Mouse (Mus musculus) testis, adult 2 months (tissue): ENCODE data around the gene Wnt2b. TPM values are rescaled to one million over a fixed set of nuclear protein-coding genes. Genes with fewer than 3 reads are reported as not detected.

ENCODE experiments used
- H3K27ac ChIP-seq: fragments of 200-500 bp; 2 replicates; pipeline ENCODE4 v1.5.1; 2012; ENCODE audit warnings: low read depth, low read length; ENCODE audit not compliant: control insufficient read depth, insufficient read depth
- H3K27me3 ChIP-seq: fragments of 200-500 bp; 2 replicates; pipeline ENCODE4 v1.6.1; 2012; ENCODE audit warnings: mild to moderate bottlenecking, low read length, moderate library complexity; ENCODE audit not compliant: control insufficient read depth, insufficient read depth
- H3K36me3 ChIP-seq: fragments of 200-500 bp; 2 replicates; pipeline ENCODE4 v1.6.1; 2012; ENCODE audit warnings: mild to moderate bottlenecking, low read length; ENCODE audit not compliant: control insufficient read depth, insufficient read depth
- H3K4me1 ChIP-seq: fragments of 200-500 bp; 2 replicates; pipeline ENCODE4 v1.6.1; 2012; ENCODE audit warnings: low read length; ENCODE audit not compliant: control insufficient read depth, insufficient read depth
- H3K4me3 ChIP-seq: fragments of 200-500 bp; 2 replicates; pipeline ENCODE4 v1.5.1; 2012; ENCODE audit warnings: low read depth, mild to moderate bottlenecking, low read length, moderate library complexity, mixed read lengths; ENCODE audit not compliant: control insufficient read depth
- CTCF ChIP-seq: fragments of 200-500 bp; IDR thresholded peaks from 2 replicates; pipeline ENCODE4 v1.5.1; 2012; ENCODE audit warnings: low read depth, mild to moderate bottlenecking, inconsistent platforms, low read length, moderate library complexity; ENCODE audit not compliant: control insufficient read depth, insufficient read depth, insufficient replicate concordance
- POLR2A ChIP-seq: fragments of 200-500 bp; IDR thresholded peaks from 2 replicates; pipeline ENCODE4 v1.6.1; 2012; ENCODE audit warnings: low read depth, mild to moderate bottlenecking, inconsistent platforms, low read length, moderate library complexity; ENCODE audit not compliant: control insufficient read depth
- polyA plus RNA-seq: library from polyadenylated mRNA; depleted of rRNA; stranded (reverse); fragments of >200 nt; gene quantifications from 2 replicates; pipeline ENCODE4 v1.2.3, GENCODE M21; 2012

The Wnt2b gene
- polyA plus RNA-seq, 1 experiment = 1.5 TPM

GRCm38 (mm10) chr3:105001374-105001773 lies 39.7 kb upstream of the Wnt2b start:
- Histone ChIP-seq H3K4me1 (no peaks in the 10 kb centered on the region), H3K27ac (no peak overlapping the region), H3K4me3 (no peak overlapping the region), H3K27me3 (no peaks in the 10 kb centered on the region), H3K36me3 (peaks cover 4% of the 10 kb centered on the region)
- TF ChIP-seq CTCF = no peak
- TF ChIP-seq POLR2A = no peak

GRCm38 (mm10) chr3:105000561-105000960 lies 38.8 kb upstream of the Wnt2b start:
- no peaks in the 10 kb centered on the region for H3K4me1 ChIP-seq
- H3K36me3 ChIP-seq = peaks cover 4% of the 10 kb centered on the region
- H3K27me3 ChIP-seq = no peaks in the 10 kb centered on the region
- H3K4me3 ChIP-seq = no peak overlapping the region
- H3K27ac ChIP-seq = no peak overlapping the region
- no peak for TF ChIP-seq POLR2A
- no peak for TF ChIP-seq CTCF

- Histone ChIP-seq H3K27ac (no peak overlapping the region), H3K4me1 (peaks cover 7% of the 10 kb centered on the region), H3K4me3 (no peak overlapping the region), H3K27me3 (no peaks in the 10 kb centered on the region), H3K36me3 (no peaks in the 10 kb centered on the region)
- TF ChIP-seq POLR2A (no peak), CTCF (no peak)
These were observed 35.8 kb upstream of the Wnt2b start for GRCm38 (mm10) chr3:104997563-104997962.

- H3K36me3 ChIP-seq = no peaks in the 10 kb centered on the region
- H3K4me1 ChIP-seq = peaks cover 8% of the 10 kb centered on the region
- no peak overlapping the region for H3K4me3 ChIP-seq
- no peak for TF ChIP-seq POLR2A
- TF ChIP-seq CTCF = no peak
- no peak overlapping the region for H3K27ac ChIP-seq
- H3K27me3 ChIP-seq = no peaks in the 10 kb centered on the region
These were observed 34.0 kb upstream of the Wnt2b start for GRCm38 (mm10) chr3:104995707-104996106.

DNA sequence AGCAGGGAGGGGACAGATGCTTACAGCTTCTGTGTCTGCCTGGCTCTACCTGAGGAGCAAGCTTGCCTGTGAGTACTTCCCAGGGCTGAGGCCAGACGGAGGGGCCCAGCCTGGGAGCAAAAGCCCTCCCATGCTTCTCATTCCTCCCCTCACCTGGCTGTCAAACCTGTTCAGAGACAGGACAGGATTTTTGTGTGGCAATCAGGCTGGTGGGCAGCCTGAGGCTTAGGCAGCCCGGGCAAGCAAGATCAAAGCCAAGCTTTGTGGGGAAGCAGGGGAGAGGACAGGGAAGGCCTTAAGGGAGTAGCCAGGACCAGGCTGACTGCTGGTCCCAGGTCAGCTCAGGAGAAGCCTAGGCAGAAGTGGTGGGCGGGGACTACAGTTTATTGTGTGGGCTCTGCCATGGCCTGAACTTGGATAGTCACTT lies 32.7 kb upstream of the Wnt2b start:
- TF ChIP-seq POLR2A (no peak), CTCF (no peak)
- Histone ChIP-seq H3K36me3 (no peaks in the 10 kb centered on the region), H3K4me3 (no peak overlapping the region), H3K27ac (peak overlapping the region; percentile 77), H3K27me3 (no peaks in the 10 kb centered on the region), H3K4me1 (peaks cover 8% of the 10 kb centered on the region)

DNA sequence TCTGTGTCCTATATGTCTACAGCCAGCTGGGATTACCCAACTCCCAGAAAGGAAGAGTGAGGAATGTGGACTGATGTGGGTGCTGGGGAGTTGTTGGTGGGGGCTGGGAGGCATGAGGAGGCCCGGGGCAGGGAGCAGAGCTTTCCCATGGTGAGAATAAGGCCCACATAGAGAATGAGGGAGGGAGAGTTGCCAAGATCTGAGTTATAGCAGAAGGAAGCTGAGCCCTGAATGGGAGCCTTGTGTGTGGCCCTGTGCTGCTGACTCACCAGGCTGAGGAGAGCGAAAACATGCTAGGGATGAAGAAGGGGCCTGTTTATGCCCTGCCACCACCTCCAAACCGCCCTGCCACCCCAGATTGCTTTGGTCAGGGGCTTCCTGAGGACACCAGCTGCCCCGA lies 32.1 kb upstream of the Wnt2b start:
- TF ChIP-seq POLR2A (no peak), CTCF (no peak)
- H3K27ac ChIP-seq = peak overlapping the region; percentile 77; the same call in 1 of the 2 replicates

GRCm38 (mm10) chr3:104992709-104993388 lies 31.1 kb upstream of the Wnt2b start:
- Histone ChIP-seq H3K4me1 (peaks cover 8% of the 10 kb centered on the region), H3K27me3 (no peaks in the 10 kb centered on the region), H3K4me3 (peak overlapping the region; percentile 60), H3K36me3 (no peaks in the 10 kb centered on the region), H3K27ac (peak overlapping the region; percentile 52; the same call in 1 of the 2 replicates)
- peak; percentile 88; the same call in 1 of the 2 replicates for TF ChIP-seq CTCF
- TF ChIP-seq POLR2A = no peak

More for the DNA sequence above, 32.1 kb upstream of the Wnt2b start:
- H3K36me3 ChIP-seq = no peaks in the 10 kb centered on the region
- H3K27me3 ChIP-seq = no peaks in the 10 kb centered on the region
- peaks cover 8% of the 10 kb centered on the region for H3K4me1 ChIP-seq
- H3K4me3 ChIP-seq = no peak overlapping the region
